Mouse (Mus musculus) kidney, adult 8-10 months (tissue): ENCODE results near the gene Hdgf.

Source experiments
- DNase-seq, 2 experiments: peaks; one replicate each; pipeline ENCODE4 v3.0.0; 2022

Gene Hdgf

DNA sequence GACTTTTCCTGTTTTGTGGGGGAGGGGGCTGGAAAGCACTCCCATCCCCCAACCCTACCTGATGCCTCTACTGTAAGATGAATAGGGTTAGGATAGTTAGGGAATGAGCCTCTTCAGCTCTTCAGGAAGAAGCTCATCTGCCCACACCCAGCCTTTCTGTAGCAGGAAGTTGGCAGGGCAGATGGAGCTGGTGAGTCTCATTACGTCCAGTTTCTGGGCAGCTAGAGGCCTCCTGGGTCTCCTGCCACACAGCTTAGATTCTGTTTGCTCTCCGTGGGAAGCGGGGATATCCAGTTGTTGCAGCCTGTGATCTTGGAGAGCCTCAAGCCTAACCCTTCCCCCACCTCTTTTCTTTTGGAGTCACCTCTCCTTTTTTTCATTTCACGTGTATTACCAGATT is 3.8 kb downstream of the Hdgf start:
- DNase-seq, result no peak

- DNase-seq, result peak; percentile 91 to 92
Observed at GRCm38 (mm10) chr3:87910573-87911141, 4.5 kb downstream of the Hdgf start.

DNA sequence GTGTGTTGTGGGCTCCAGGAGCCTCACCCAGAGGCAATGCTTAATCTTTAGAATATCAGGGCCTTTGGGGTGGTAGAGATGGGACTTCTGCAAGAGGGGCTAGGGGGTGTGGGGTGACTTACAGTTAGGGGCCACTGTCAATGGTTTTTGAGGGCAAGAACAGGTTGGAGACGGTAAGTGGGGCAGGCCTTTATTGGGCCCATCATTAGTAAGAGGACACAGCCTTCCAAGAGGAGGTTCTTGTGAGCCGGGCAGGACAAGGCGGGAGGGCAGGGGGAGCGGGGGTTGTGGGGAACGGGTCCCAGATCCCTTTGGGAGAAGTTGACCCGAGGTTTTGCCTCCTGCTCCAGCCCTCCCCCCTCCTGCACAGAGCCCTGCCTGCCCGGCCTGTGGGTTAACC is 7.4 kb downstream of the Hdgf start:
- DNase-seq, result no peak

- no peak for DNase-seq
Observed at GRCm38 (mm10) chr3:87913891-87914290, 7.8 kb downstream of the Hdgf start.

DNA sequence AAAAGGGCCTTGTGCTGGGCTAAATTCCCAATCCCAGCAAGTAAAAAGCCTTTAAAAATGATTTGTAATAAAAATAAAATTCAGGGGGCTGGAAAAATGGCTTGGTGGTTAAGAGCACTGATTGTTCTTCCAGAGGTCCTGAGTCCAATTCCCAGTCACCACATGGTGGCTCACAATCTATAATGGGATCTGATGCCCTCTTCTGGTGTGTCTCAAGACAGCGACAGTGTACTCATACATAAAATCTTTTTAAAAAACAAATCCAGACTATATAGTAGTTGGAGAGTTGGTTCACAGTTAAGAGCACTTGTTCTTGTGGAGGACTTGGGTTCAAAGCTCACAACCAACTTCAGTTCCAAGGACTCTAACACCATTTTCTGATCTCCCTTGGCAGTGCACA is 10.9 kb downstream of the Hdgf start:
- no peak for DNase-seq

GRCm38 (mm10) chr3:87918551-87918950 is 12.4 kb downstream of the Hdgf start:
- DNase-seq, result no peak

DNA sequence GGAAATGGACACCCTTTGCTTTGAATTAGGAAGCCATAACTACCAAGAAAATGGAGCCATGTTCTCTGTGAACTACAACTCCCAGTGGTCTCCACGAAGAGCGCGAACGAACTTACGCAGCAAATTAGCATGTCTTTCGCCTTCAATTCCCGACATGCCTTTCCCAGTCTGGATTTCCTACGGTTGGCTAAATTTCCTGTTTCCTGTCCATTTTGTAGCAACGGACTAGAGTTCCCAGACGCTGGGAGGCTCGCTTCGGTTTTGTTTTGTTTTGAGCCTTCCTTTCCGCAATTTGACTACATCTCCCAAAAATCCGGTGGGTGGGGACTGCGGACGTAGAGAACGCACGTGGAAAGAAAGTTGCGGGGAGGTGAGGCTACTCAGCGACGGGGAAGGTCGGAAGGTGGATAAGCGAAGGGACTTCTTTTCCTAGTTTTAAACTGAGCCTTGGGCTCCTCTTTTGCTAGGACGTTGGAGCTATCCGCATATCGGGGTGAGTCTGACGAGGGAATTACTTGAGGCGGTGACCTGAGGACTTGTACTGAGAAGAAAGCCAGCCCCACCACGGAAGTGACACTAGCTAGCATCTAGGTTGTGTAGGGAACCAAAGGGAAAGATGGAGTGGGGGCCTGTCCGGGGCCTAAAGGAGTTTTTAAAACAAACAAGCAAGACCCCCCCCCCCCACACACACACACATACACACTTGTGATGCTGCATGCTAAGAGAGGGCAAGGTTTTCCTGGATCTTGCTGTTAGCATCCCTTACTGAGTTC is 13.4 kb downstream of the Hdgf start, which contains the start of gene Mrpl24:
Gene Mrpl24, plus strand, starts transcription at position 171 of the 773 bp plus-strand sequence.
- peak; percentile 88 to 93 for DNase-seq

DNA sequence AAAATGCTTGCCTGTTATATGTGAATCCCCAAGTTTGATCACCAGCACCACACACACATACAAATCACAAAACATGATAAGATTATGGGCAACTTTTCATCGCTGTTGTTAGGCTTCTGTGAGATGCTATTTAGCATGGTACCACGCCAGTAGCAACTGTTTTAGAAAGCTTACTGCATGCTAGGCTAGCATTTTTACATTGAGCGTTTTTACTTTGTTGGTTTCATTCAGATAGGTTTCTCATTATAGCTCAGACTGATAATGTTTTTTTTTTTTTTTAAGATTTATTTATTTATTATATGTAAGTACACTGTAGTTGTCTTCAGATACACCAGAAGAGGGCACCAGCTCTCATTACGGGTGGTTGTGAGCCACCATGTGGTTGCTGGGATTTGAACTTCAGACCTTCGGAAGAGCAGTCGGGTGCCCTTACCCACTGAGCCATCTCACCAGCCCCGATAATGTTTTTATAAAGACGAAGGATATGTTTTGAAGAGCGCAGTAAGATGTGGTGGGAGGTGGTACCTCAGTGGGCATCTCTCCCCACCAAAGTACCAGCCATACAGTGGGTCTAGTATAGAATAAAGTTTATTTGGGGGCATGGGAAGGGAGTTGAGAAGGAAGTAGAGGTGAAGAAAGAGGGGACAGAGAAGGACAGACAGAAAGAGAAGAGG is 14.3 kb downstream of the Hdgf start:
- no peak for DNase-seq

GRCm38 (mm10) chr3:87924996-87925395 is 18.9 kb downstream of the Hdgf start:
- no peak for DNase-seq

- no peak for DNase-seq
Observed at GRCm38 (mm10) chr3:87927452-87927851, 21.3 kb downstream of the Hdgf start.

DNA sequence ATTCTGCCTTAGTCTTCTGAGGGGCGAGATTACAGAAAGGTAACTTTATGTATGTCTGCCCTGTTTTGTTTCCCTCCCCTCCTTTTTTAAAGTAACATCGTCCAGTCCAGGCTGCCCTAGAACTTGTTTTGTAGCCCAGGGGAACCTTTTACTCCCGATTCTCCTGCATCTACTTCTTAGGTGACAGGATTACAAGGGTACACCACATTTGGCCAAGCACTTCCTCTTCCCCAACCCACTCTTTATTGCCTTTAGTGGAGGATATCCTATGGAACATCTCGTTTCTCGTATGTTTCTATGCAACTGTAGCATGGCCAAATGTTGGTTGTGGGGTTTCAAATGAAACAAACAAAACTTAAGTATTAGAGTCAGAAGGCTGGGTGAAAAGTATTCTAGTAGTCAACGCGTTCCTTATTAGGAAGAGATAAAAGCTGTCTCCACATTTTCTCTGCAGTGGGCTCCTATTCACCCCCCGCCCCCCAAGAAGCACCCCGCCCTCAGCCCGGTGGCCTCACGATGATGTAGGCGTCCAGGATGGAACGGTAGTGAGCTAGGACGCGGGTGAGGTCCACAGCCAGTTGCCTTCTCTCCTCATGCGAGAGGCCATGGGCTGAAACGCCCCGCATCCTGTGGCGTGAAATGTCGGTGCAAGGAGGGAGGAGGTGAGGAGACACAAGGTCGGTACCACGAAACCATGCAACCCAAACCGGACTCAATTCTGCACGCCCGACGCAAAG is 23.4 kb downstream of the Hdgf start:
- no peak for DNase-seq

DNA sequence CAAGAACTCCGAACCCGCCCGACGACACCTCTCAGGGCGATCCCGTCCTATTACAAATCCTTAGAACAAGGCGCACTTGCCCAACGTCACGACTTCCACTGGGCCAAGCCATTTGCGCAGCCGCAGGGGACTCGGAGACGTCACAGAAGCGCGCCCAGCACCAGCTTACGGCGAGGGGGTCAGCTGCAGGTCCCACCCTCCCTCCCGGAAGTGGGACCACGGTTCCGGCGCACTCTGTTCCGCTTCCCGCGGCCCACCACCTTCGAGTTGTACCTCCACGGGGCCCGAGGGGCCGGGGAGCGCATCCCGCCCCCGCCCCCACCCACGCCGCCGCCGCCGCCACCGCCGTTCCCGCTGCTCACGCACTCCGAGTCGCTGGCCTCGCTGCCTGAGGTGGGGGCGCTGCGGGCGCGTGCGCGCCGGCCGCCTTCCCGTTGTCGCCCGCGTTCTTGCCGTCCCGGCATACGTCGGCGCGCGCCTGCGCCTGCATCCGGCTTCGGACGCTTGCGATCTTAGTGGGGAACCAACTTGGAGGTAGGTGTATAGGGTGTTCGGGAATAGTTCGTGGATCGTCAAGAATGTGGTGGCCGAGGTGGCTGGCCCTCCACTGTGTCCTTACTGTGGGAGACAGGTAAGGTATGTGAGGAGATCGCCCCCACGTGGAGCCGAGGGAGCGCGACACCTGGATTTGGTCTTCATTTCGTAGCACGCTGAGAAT is 24.1 kb downstream of the Hdgf start, which contains the start of the genes Isg20l2 and Rrnad1:
Gene Isg20l2, plus strand, starts transcription at position 237 of the 718 bp plus-strand sequence.
Gene Rrnad1, minus strand, starts transcription at position 640 of the 718 bp plus-strand sequence.
- DNase-seq, result peak; percentile 96 to 97

DNA sequence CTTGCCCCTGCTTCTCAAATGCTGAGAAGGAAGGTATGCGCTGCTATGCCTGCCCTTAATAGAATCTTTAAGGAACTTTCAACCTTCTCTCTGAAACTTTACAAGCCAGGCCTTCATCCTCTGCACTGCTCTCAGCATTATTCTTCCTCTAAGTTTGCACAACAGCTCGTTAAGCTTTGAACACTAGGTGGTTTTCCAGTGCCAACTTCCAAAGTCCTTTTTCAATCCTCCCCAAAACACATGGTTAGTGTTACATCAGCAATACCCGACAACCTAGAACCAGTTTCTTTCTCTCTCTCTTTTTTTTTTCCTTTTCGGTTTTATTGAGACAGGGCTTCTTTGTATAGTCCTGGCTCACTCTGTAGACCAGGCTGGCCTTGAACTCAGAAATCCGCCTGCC is 27.9 kb downstream of the Hdgf start:
- DNase-seq, result peak in 1 of 2 experiments; percentile 63

GRCm38 (mm10) chr3:87934501-87934900 is 28.4 kb downstream of the Hdgf start:
- DNase-seq, result no peak

GRCm38 (mm10) chr3:87935201-87935600 is 29.1 kb downstream of the Hdgf start:
- peak; percentile 39 to 62 for DNase-seq

DNA sequence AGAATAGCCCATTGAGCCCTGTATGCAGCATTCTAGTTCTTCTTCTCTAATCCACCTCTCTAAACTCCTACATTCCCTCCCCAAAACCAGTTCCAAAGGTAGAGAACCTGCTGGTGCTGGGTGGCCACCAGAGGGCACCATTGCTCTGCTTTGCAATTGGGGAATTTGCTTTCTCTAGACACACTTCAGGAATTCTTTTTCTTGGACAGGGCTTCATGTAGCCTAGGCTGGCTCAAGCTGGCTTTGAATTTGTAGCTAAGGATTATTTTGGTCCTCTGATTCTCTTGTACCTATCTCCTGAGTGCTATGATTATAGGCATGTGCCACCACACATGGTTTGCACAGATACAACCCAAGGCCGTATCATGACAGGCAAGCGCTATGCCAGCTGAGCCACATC is 29.7 kb downstream of the Hdgf start:
- DNase-seq, result peak; percentile 55 to 75

DNA sequence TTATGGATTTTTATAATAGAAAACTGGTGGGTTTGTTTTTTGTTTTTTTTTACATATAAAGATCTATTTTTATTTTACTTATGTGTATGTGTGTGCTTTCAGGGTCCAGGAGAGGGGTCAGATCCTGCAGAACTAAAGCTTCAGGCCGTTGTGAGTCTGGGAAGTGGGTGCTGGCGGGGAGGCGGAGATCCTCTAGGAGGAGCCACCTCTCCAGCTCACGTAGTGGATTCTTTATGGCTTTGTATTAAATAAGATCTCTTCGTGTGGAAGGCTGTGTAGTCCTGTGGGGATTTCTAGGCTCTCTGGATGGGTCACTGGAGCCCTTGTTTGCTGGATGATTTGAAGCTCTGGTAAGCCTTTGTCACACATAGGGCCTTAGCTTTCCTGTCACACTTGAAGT is 34.5 kb downstream of the Hdgf start:
- DNase-seq, result no peak

DNA sequence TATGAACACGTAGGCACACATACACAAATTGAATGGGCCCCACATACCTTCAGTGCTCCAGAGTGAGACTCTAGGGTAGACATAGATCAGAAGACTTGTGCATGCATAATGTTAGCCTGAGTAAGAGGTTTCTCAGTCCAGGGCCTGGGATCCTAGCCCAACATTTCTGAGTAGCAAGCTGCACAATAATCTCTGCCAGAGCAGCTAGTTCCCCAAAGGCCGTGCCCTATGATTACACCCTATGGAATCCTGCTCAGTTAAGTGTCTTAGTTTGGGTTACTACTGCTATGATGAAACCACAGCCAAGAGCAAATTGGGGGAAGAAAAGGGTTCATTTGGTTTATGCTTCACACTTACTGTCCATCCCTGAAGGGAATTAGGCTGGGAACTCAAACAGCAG is 36.4 kb downstream of the Hdgf start:
- DNase-seq, result no peak

GRCm38 (mm10) chr3:87943586-87943985 is 37.5 kb downstream of the Hdgf start:
- DNase-seq, result no peak

GRCm38 (mm10) chr3:87944838-87945600 is 38.9 kb downstream of the Hdgf start:
- no peak for DNase-seq

DNA sequence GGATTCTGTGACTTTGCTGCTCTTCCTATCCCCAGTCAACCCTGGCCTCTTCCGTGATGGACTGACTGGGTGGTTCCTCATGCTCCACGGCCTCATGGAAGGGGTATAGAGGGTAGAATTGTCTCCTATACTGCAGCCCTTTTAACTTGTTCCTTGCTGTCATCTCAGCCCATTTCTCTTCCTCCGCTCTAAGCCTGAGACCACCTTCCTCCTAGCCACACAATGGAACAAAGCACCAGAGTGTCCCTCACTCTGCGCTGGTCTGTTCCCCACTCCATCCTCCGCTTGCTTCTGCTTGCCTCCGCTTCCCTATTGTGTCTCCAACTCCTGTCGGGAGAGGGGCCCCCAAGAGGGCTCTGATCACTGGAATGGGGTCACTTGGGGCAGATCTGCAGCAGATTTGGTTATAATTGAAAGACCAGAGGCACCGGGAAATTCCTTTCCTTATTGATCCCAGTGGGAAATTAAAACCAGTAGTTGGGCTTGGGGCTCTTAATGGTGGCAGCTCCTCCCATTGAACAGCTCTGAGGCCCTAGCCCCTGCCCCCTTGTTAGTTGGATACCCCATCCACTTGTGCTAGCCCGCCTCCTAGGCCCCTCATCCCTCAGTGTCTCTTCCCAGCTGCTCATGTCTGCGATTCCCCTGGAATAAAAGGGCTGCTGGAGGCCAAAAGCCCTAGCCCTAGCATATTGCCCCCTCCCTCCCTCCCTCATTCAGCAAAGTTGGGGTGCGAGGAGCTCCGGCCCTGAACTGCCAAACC is 39.8 kb downstream of the Hdgf start:
- no peak for DNase-seq
